Mouse (Mus musculus): Measurements from ENCODE around the gene Zbtb40.

GRCm38 (mm10) chr4:137047840-137048549 lies 606 bp downstream of the Zbtb40 start:
- TF ChIP-seq POLR2A (IDR thresholded peaks at IDR 0.05; ENCODE audit: extremely low read depth, insufficient read depth, low read length), result no peak
- no peak for TF ChIP-seq CTCF (IDR thresholded peaks at IDR 0.05; ENCODE audit: low read depth, low read length)
